Mouse (Mus musculus): ENCODE results near the gene Cdh4. TPM values are rescaled to one million over a fixed set of nuclear protein-coding genes. Genes with fewer than 3 reads are reported as not detected.
A peak's percentile ranks its signal among the peaks of the same experiment; 100 is the strongest.

Cdh4 gene
- polyA plus RNA-seq, 1 experiment from 2014 or later: 0.20 TPM

DNA sequence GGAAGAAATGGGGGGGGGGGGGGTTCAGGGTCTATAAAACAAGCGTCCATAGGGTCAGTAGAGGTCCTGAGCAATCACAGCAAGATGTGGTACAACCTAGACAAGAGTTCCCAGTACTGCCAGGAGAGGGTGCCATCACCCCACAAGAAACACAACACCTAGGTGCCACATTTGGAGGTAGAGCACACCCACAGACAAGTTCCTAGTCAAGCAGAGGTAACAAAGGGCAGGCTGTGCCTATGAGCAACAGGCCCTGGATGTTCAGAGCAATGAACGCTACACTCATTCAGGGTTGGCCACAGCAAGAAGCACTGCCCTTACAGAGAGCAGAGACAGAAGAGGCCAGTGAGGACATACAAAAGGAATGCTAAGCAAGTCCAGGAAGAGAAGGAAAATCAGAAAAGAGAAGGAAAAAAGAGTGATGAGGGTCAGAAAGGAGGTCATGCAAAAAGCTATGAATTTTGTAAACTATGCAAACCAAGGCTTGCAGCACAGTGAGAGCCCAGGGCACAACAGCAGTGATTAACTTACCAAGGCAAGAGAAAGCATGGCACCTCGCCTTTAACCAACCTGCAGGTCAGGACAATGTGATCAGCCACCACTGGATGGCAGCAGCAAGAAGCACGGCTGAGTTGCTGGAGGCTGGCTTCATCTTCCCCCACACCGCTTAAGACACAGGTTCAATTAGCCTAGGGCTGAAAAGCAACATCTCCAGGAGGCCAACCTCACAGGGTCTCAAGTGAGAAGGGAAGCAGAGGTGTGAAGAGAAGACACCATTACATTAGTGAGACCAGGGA lies 474.8 kb downstream of the Cdh4 start:
- Histone ChIP-seq H3K4me2 (no peak overlapping the region), H3K4me3 (no peak overlapping the region), H3K9me3 (replicated peaks) (no peaks in the 10 kb centered on the region), H3K27ac (no peak overlapping the region), H3K27me3 (replicated peaks) (no peaks in the 10 kb centered on the region), H3K4me1 (no peaks in the 10 kb centered on the region), H3K9ac (no peak overlapping the region), H3K36me3 (peaks cover 98% of the 10 kb centered on the region)
- peak; percentile 63 for ATAC-seq
- 43% methylated on average over 5 of the region's 5 CpGs for WGBS (ENCODE audit: insufficient replicate concordance)

DNA sequence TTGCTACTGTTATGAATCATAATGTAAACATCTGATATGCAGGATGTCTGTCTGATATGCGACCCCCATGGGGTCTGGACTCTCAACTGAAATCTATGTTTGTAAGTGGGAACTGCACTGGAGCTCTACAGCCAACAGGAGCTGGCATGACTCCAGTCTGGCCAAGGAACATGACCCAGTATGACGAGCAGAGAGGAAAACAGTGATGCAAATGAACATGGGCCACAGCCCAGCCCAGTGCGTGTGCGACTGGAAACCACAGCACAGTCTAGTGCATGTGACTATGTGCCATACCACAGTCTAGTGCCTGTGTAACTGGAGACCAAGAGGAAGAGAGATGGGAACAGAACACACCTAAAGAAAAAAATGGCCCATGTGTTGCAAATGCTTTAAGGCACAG lies 477.8 kb downstream of the Cdh4 start:
- ATAC-seq: no peak
- Histone ChIP-seq H3K9ac (no peak overlapping the region), H3K36me3 (peaks cover 98% of the 10 kb centered on the region), H3K9me3 (replicated peaks) (no peaks in the 10 kb centered on the region), H3K27me3 (replicated peaks) (no peaks in the 10 kb centered on the region), H3K4me3 (no peak overlapping the region), H3K4me1 (no peaks in the 10 kb centered on the region), H3K27ac (no peak overlapping the region), H3K4me2 (no peak overlapping the region)
- 74% methylated on average over 4 of the region's 4 CpGs for WGBS (ENCODE audit: insufficient replicate concordance)

DNA sequence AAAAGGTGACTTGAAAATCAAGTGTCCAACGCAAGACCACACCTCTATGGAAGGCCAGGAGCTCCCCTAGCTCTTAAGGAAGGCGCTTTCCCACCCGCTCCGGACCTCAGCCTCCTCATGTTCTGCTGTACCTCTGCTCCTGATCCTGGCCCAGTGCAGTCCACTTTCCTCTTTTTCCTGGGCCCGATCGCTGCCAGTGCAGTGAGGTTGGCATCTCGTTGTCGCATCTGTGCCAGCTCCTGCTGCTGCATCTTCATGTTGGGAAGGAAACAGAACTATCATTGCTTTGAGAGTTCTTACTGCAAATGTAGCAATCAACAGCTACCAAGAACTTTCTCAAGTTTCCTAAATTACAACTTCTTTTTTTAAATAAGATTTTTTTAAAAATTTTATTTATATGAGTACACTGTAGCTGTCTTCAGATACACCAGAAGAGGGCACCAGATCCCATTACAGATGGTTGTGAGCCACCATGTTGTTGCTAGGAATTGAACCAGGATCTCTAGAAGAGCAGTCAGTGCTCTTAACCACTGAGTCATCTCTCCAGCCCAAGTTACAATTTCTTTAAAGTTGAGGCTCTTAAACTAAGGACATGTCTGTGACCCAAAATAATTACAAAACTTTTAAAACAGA lies 478.9 kb downstream of the Cdh4 start:
- WGBS (ENCODE audit: insufficient replicate concordance): 91% methylated on average over 8 of the region's 8 CpGs
- Histone ChIP-seq H3K4me3 (no peak overlapping the region), H3K9ac (no peak overlapping the region), H3K4me2 (no peak overlapping the region), H3K27ac (no peak overlapping the region), H3K36me3 (peaks cover 99% of the 10 kb centered on the region), H3K9me3 (replicated peaks) (no peaks in the 10 kb centered on the region), H3K4me1 (no peaks in the 10 kb centered on the region), H3K27me3 (replicated peaks) (no peaks in the 10 kb centered on the region)
- ATAC-seq: no peak

DNA sequence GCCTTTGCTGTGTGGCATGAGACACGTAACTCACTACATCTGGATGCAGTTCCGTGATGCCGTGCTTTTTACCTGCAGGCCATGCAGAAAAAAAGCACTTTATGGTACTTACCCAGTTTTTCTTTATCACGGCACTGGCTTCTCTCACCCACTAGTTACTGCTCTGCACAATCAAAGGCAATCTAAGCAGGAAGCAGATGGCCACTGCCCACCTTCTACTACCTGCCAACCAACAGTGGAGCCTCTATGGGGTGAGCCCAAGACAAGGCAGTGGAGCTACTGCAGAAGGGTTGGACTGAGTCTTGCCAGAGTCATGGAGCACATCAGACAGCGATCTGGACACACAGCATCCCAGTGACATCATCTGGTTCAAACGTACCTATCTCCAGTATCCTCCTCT lies 481.8 kb downstream of the Cdh4 start:
- H3K36me3 ChIP-seq: peaks cover 97% of the 10 kb centered on the region
- no peak for ATAC-seq
- no peaks in the 10 kb centered on the region for H3K27me3 ChIP-seq (replicated peaks)
- no peak overlapping the region for H3K9ac ChIP-seq
- no peaks in the 10 kb centered on the region for H3K9me3 ChIP-seq (replicated peaks)
- no peak overlapping the region for H3K4me3 ChIP-seq
- H3K27ac ChIP-seq: no peak overlapping the region
- 87% methylated on average over 6 of the region's 6 CpGs for WGBS (ENCODE audit: insufficient replicate concordance)
- H3K4me1 ChIP-seq: no peaks in the 10 kb centered on the region
- H3K4me2 ChIP-seq: no peak overlapping the region

GRCm38 (mm10) chr2:179929166-179929565 lies 486.9 kb downstream of the Cdh4 start:
- no peaks in the 10 kb centered on the region for H3K4me1 ChIP-seq
- ATAC-seq: no peak
- 93% methylated on average over 13 of the region's 13 CpGs for WGBS (ENCODE audit: insufficient replicate concordance)
- no peak overlapping the region for H3K9ac ChIP-seq
- H3K4me2 ChIP-seq: no peak overlapping the region
- no peak overlapping the region for H3K27ac ChIP-seq
- H3K27me3 ChIP-seq (replicated peaks): no peaks in the 10 kb centered on the region
- H3K9me3 ChIP-seq (replicated peaks): no peaks in the 10 kb centered on the region
- H3K4me3 ChIP-seq: no peak overlapping the region
- peaks cover 97% of the 10 kb centered on the region for H3K36me3 ChIP-seq

DNA sequence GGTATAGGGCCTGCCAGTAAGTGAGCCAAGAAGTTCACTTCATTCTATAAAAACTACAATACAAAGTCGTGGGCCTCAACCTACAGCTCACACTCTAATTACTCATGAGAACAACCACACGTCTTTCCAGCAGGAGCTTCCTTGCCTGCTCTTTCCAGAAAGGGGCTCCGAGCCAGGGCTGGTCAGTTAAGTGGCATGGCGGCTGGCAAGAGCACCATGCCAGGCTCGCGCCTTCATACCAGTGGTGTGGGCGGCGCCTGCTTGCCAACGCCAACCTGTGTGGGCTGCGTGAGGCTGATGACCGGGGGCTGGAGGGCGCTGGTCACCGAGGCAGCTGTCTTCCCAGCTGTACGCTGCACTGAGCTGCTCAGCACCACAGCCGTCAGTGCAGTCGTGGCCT lies 489.5 kb downstream of the Cdh4 start:
- no peak overlapping the region for H3K4me3 ChIP-seq
- no peak overlapping the region for H3K4me2 ChIP-seq
- no peak for ATAC-seq
- no peaks in the 10 kb centered on the region for H3K9me3 ChIP-seq (replicated peaks)
- no peak overlapping the region for H3K27ac ChIP-seq
- WGBS (ENCODE audit: insufficient replicate concordance): 89% methylated on average over 16 of the region's 16 CpGs
- no peak overlapping the region for H3K9ac ChIP-seq
- H3K27me3 ChIP-seq (replicated peaks): no peaks in the 10 kb centered on the region
- H3K4me1 ChIP-seq: peaks cover 7% of the 10 kb centered on the region
- H3K36me3 ChIP-seq: peaks cover 94% of the 10 kb centered on the region

DNA sequence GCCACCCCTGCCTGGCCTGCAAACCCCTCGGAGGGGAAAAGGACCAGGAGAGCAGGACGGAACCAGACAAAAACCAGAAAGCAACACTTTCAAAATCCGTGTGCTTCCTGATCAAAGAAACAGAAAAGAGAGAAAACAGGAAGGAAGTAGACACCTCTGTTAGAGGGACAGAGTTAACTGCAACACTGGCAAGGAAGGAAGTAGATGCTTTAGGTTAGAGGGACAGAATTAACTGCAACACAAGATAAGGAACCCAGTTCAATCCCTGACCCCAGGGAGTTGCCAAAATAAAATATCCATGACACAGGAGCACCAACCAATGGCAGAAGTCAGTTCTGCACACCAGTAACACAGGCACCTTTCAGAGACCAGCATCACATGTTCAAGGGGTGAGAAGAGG lies 491.9 kb downstream of the Cdh4 start:
- H3K4me3 ChIP-seq: no peak overlapping the region
- no peaks in the 10 kb centered on the region for H3K27me3 ChIP-seq (replicated peaks)
- H3K4me2 ChIP-seq: no peak overlapping the region
- H3K9me3 ChIP-seq (replicated peaks): no peaks in the 10 kb centered on the region
- peaks cover 89% of the 10 kb centered on the region for H3K36me3 ChIP-seq
- peaks cover 30% of the 10 kb centered on the region for H3K4me1 ChIP-seq
- no peak overlapping the region for H3K9ac ChIP-seq
- ATAC-seq: no peak
- no peak overlapping the region for H3K27ac ChIP-seq
- whole genome bisulfite sequencing (ENCODE audit: insufficient replicate concordance): 59% methylated on average over 3 of the region's 3 CpGs

- peaks cover 37% of the 10 kb centered on the region for H3K4me1 ChIP-seq
- H3K27me3 ChIP-seq (replicated peaks): no peaks in the 10 kb centered on the region
- H3K9me3 ChIP-seq (replicated peaks): no peaks in the 10 kb centered on the region
- H3K27ac ChIP-seq: no peak overlapping the region
- H3K4me2 ChIP-seq: no peak overlapping the region
- no peak for ATAC-seq
- 36% methylated on average over 4 of the region's 4 CpGs for WGBS (ENCODE audit: insufficient replicate concordance)
- H3K4me3 ChIP-seq: no peak overlapping the region
- peaks cover 59% of the 10 kb centered on the region for H3K36me3 ChIP-seq
- no peak overlapping the region for H3K9ac ChIP-seq
Observed at GRCm38 (mm10) chr2:179937091-179937490, 494.9 kb downstream of the Cdh4 start.

DNA sequence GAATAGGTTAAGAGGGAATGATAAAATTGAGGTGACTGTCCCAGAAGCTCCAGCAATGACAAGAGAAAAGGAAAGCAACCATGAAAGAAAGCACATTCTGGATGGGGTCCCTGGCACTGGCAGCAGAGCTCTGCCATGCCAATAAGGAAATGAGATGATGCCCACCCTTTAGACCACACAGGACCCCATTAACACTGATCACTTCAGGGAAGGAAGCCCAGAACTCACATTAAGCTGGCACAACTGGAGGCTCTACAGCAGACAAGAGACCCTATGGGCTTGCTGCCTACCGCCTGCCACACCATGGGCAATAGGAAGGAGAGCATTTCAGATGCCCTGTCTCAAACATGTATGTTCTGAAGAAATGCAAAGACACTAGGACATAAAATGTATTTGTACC lies 499.5 kb downstream of the Cdh4 start:
- Histone ChIP-seq H3K4me3 (no peak overlapping the region), H3K9ac (no peak overlapping the region), H3K36me3 (peaks cover 16% of the 10 kb centered on the region; the same call in 1 of the 2 replicates), H3K27me3 (replicated peaks) (no peaks in the 10 kb centered on the region), H3K9me3 (replicated peaks) (no peaks in the 10 kb centered on the region), H3K4me1 (peaks cover 56% of the 10 kb centered on the region), H3K4me2 (no peak overlapping the region), H3K27ac (no peak overlapping the region)
- WGBS (ENCODE audit: insufficient replicate concordance): 92% methylated on average over 1 of the region's 1 CpGs
- ATAC-seq: no peak

GRCm38 (mm10) chr2:179945051-179945450 lies 502.8 kb downstream of the Cdh4 start:
- no peak overlapping the region for H3K4me2 ChIP-seq
- H3K27ac ChIP-seq: no peak overlapping the region
- ATAC-seq: no peak
- no peaks in the 10 kb centered on the region for H3K27me3 ChIP-seq (replicated peaks)
- H3K4me1 ChIP-seq: peaks cover 63% of the 10 kb centered on the region
- WGBS (ENCODE audit: insufficient replicate concordance): 50% methylated on average over 4 of the region's 4 CpGs
- no peak overlapping the region for H3K4me3 ChIP-seq
- H3K9ac ChIP-seq: no peak overlapping the region
- no peaks in the 10 kb centered on the region for H3K36me3 ChIP-seq
- no peaks in the 10 kb centered on the region for H3K9me3 ChIP-seq (replicated peaks)

GRCm38 (mm10) chr2:179946496-179946895 lies 504.3 kb downstream of the Cdh4 start:
- no peak overlapping the region for H3K27ac ChIP-seq
- H3K9ac ChIP-seq: no peak overlapping the region
- WGBS (ENCODE audit: insufficient replicate concordance): 87% methylated on average over 6 of the region's 6 CpGs
- H3K4me1 ChIP-seq: peaks cover 78% of the 10 kb centered on the region
- no peaks in the 10 kb centered on the region for H3K27me3 ChIP-seq (replicated peaks)
- H3K4me3 ChIP-seq: no peak overlapping the region
- no peak overlapping the region for H3K4me2 ChIP-seq
- H3K36me3 ChIP-seq: no peaks in the 10 kb centered on the region
- no peaks in the 10 kb centered on the region for H3K9me3 ChIP-seq (replicated peaks)
- no peak for ATAC-seq

DNA sequence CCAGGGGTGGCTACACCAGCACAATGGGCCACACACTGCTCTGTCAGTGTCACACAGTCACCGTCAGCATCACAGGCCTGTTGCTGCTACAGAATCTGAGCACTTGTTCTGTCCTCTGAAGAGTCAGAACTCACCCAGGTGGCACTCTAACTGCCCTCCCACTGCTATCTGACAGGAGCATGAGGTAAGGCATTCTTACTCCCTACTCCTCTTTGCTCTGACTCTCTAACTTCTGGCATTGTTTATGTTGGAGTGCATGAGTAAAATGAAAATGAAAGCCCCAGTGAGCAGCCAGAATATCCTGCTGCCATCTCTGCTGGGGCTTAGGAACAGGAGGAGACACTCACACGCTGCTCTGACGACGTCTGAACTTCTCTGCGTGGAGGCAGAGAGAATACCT lies 505.4 kb downstream of the Cdh4 start:
- H3K4me1 ChIP-seq: peaks cover 83% of the 10 kb centered on the region
- H3K4me2 ChIP-seq: no peak overlapping the region

More for the DNA sequence above, 505.4 kb downstream of the Cdh4 start:
- Histone ChIP-seq H3K36me3 (no peaks in the 10 kb centered on the region), H3K9ac (no peak overlapping the region), H3K4me3 (no peak overlapping the region), H3K27me3 (replicated peaks) (no peaks in the 10 kb centered on the region), H3K9me3 (replicated peaks) (no peaks in the 10 kb centered on the region), H3K27ac (no peak overlapping the region)
- no peak for ATAC-seq
- WGBS (ENCODE audit: insufficient replicate concordance): 73% methylated on average over 5 of the region's 5 CpGs
